Mouse (Mus musculus): ENCODE measurements around the gene Gm20388.

DNA sequence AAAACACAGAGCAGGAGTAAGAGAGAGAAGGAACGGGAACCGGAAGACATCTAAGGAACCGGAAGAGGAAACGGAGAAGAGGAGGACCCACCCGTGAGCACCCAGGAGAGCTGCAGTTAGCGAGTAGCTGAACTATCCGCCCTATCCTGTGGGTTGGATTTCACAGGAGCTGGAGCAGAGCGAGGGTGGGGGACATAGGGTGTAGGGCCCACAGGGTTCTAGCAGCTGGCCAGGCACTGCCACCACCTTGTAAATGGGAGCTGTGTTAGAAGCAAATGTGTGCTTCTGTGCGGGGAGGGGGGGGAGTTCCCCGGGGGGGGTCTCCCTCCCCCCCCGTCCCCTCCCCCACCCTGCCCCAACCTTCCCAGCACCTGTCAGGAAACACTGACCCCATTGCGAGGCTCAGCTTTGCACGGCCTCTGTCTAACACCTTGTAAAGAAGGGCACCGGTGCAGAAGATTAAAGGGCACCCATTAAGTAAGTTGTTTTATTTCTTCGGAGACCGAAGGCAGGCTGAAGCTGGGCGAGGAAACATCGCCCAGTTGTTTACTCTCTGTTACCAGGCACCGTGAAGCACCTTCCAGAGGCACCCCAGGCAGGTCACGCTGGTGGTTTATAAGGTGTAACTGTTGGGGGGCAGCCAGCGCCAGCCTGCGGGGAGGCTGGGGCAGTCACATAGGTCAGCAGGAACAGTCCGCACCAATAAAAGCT, 1573.6 kb downstream of the Gm20388 start:
- TF ChIP-seq CTCF (IDR thresholded peaks at IDR 0.05; ENCODE audit: insufficient read depth, low read depth, low read length): no peak
- no peak for TF ChIP-seq POLR2A (IDR thresholded peaks at IDR 0.05; ENCODE audit: insufficient read depth, low read depth, low read length)

Data from olfactory bulb, adult 2 months (tissue).